Comparison of ENCODE assay signal across 12 mouse cellular contexts in genomic region chr4:97919773-97920172, GRCm38 (mm10).
A peak's percentile ranks its signal among the peaks of the same experiment; 100 is the strongest.
DNase-seq lines count a peak whose midpoint lies in the region; ATAC-seq and TF ChIP-seq lines count a peak whose summit lies in the region.
"Had no signal": no experiment of that assay in that cellular context is flagged by ENCODE, and none has a peak within 500 bp of the region (broad histone marks: within the 10 kb centered on the region; RNA-seq: fewer than 3 reads in every experiment).

No protein-coding gene starts in this region.

- peaks cover 8% of the 10 kb centered on the region for H3K4me1 ChIP-seq in heart, embryonic 10.5 days
- peaks cover 49% of the 10 kb centered on the region for H3K4me1 ChIP-seq in heart, embryonic 12.5 days (replicated peaks)
- peaks cover 47% of the 10 kb centered on the region for H3K4me1 ChIP-seq in hindbrain, embryonic 15.5 days (replicated peaks)
- peaks cover 22% of the 10 kb centered on the region for H3K4me1 ChIP-seq in hindbrain, embryonic 10.5 days (replicated peaks)
- H3K4me1 ChIP-seq in lung, embryonic 16.5 days (replicated peaks; ENCODE audit: control insufficient read depth, insufficient read depth, low read length): peaks cover 25% of the 10 kb centered on the region
- no peaks in the 10 kb centered on the region for H3K4me1 ChIP-seq in stomach, postnatal 0 days (replicated peaks; ENCODE audit: control insufficient read depth, insufficient read depth)

- H3K27ac ChIP-seq in heart, embryonic 10.5 days: 0 out of 2 replicates have a peak overlapping the region, but pooled peaks have one; percentile 64
- H3K27ac ChIP-seq in heart, embryonic 12.5 days (ENCODE audit: poor library complexity, severe bottlenecking): no peak overlapping the region
- peak overlapping the region; percentile 68; the same call in 1 of the 2 replicates for H3K27ac ChIP-seq in hindbrain, embryonic 15.5 days (replicated peaks)
- no peak overlapping the region for H3K27ac ChIP-seq in hindbrain, embryonic 10.5 days
- H3K27ac ChIP-seq in lung, embryonic 16.5 days (ENCODE audit: low read length): no peak overlapping the region
- no peak overlapping the region for H3K27ac ChIP-seq in stomach, postnatal 0 days (replicated peaks)
- H3K27ac ChIP-seq: liver, embryonic 13.5 days had no signal

- no peak overlapping the region for H3K4me2 ChIP-seq in heart, embryonic 12.5 days
- H3K4me2 ChIP-seq in hindbrain, embryonic 15.5 days: no peak overlapping the region; the same call in 1 of the 2 replicates
- peak overlapping the region; percentile 43 for H3K4me2 ChIP-seq in lung, embryonic 16.5 days (ENCODE audit: low read depth, low read length)
- peak overlapping the region; percentile 36; the same call in 1 of the 2 replicates for H3K4me2 ChIP-seq in stomach, postnatal 0 days (replicated peaks; ENCODE audit: low read depth)
- H3K4me2 ChIP-seq: limb, embryonic 12.5 days; stomach, embryonic 15.5 days had no signal

- no peaks in the 10 kb centered on the region for H3K27me3 ChIP-seq in heart, embryonic 10.5 days (ENCODE audit: insufficient read depth, poor library complexity, severe bottlenecking)
- no peaks in the 10 kb centered on the region for H3K27me3 ChIP-seq in heart, embryonic 12.5 days (replicated peaks)
- H3K27me3 ChIP-seq in hindbrain, embryonic 15.5 days: no peaks in the 10 kb centered on the region
- H3K27me3 ChIP-seq in hindbrain, embryonic 10.5 days (ENCODE audit: insufficient read depth, poor library complexity, severe bottlenecking): no peaks in the 10 kb centered on the region
- H3K27me3 ChIP-seq in lung, embryonic 16.5 days (ENCODE audit: control insufficient read depth, insufficient read depth, low read depth, low read length): no peaks in the 10 kb centered on the region
- no peaks in the 10 kb centered on the region for H3K27me3 ChIP-seq in stomach, postnatal 0 days (ENCODE audit: control insufficient read depth, insufficient read depth, low read length)
- H3K27me3 ChIP-seq: limb, embryonic 12.5 days; liver, embryonic 13.5 days; stomach, embryonic 15.5 days had no signal

- WGBS in heart, embryonic 10.5 days: 78% methylated on average over 2 of the region's 2 CpGs
- WGBS in heart, embryonic 12.5 days: 77% methylated on average over 2 of the region's 2 CpGs
- 57% methylated on average over 2 of the region's 2 CpGs for WGBS in hindbrain, embryonic 15.5 days
- WGBS in hindbrain, embryonic 10.5 days: 85% methylated on average over 2 of the region's 2 CpGs
- WGBS in lung, embryonic 16.5 days: 68% methylated on average over 2 of the region's 2 CpGs
- 79% methylated on average over 2 of the region's 2 CpGs for WGBS in stomach, postnatal 0 days

- no peak for DNase-seq in heart, embryonic 10.5 days (ENCODE audit: low spot score)
- no peak for DNase-seq in hindbrain, embryonic 10.5 days (ENCODE audit: low spot score)
- no peak for DNase-seq in lung, postnatal 4 days
- DNase-seq in stomach, postnatal 0 days (ENCODE audit: low spot score): no peak
- DNase-seq in left cerebral cortex, adult 18-20 months (ENCODE audit: low spot score in 2 of 2): no peak
- DNase-seq: liver, embryonic 13.5 days had no signal

- TF ChIP-seq EP300 in stomach, postnatal 0 days (optimal IDR thresholded peaks at IDR 0.05): no peak

- no peak for ATAC-seq in heart, embryonic 12.5 days (ENCODE audit: insufficient number of reproducible peaks, low FRiP score)
- no peak for ATAC-seq in hindbrain, embryonic 15.5 days (ENCODE audit: low FRiP score, low read depth)
- ATAC-seq in lung, embryonic 16.5 days (ENCODE audit: low read depth): no peak
- ATAC-seq in stomach, postnatal 0 days (ENCODE audit: low FRiP score, low TSS enrichment): no peak
- ATAC-seq: midbrain, embryonic 16.5 days had no signal

- H3K9me3 ChIP-seq in heart, embryonic 10.5 days: no peaks in the 10 kb centered on the region
- no peaks in the 10 kb centered on the region for H3K9me3 ChIP-seq in heart, embryonic 12.5 days (replicated peaks)
- H3K9me3 ChIP-seq in hindbrain, embryonic 15.5 days: no peaks in the 10 kb centered on the region
- H3K9me3 ChIP-seq in hindbrain, embryonic 10.5 days: no peaks in the 10 kb centered on the region
- no peaks in the 10 kb centered on the region for H3K9me3 ChIP-seq in lung, embryonic 16.5 days (ENCODE audit: control insufficient read depth, low read length)
- H3K9me3 ChIP-seq in stomach, postnatal 0 days (ENCODE audit: control insufficient read depth, low read length): no peaks in the 10 kb centered on the region
- H3K9me3 ChIP-seq: limb, embryonic 12.5 days; liver, embryonic 13.5 days; stomach, embryonic 15.5 days had no signal

- TF ChIP-seq CTCF in stomach, postnatal 0 days (IDR thresholded peaks at IDR 0.05; ENCODE audit: low read depth): no peak

- no peak overlapping the region for H3K4me3 ChIP-seq in heart, embryonic 10.5 days
- no peak overlapping the region for H3K4me3 ChIP-seq in heart, embryonic 12.5 days
- H3K4me3 ChIP-seq in hindbrain, embryonic 15.5 days: no peak overlapping the region
- H3K4me3 ChIP-seq in hindbrain, embryonic 10.5 days: no peak overlapping the region
- H3K4me3 ChIP-seq in lung, embryonic 16.5 days (ENCODE audit: low read length): no peak overlapping the region
- H3K4me3 ChIP-seq in stomach, postnatal 0 days (ENCODE audit: low read depth, low read length): no peak overlapping the region
- H3K4me3 ChIP-seq: limb, embryonic 12.5 days; liver, embryonic 13.5 days; stomach, embryonic 15.5 days had no signal

- H3K36me3 ChIP-seq in heart, embryonic 10.5 days: no peaks in the 10 kb centered on the region
- no peaks in the 10 kb centered on the region for H3K36me3 ChIP-seq in heart, embryonic 12.5 days
- H3K36me3 ChIP-seq in hindbrain, embryonic 15.5 days: no peaks in the 10 kb centered on the region
- H3K36me3 ChIP-seq in hindbrain, embryonic 10.5 days: no peaks in the 10 kb centered on the region
- no peaks in the 10 kb centered on the region for H3K36me3 ChIP-seq in lung, embryonic 16.5 days (ENCODE audit: control insufficient read depth, insufficient read depth, low read length)
- no peaks in the 10 kb centered on the region for H3K36me3 ChIP-seq in stomach, postnatal 0 days (ENCODE audit: control insufficient read depth, insufficient read depth, low read length)
- H3K36me3 ChIP-seq: limb, embryonic 12.5 days; liver, embryonic 13.5 days; stomach, embryonic 15.5 days had no signal

- H3K9ac ChIP-seq in heart, embryonic 12.5 days: no peak overlapping the region
- no peak overlapping the region for H3K9ac ChIP-seq in hindbrain, embryonic 15.5 days
- H3K9ac ChIP-seq in lung, embryonic 16.5 days (ENCODE audit: low read length): no peak overlapping the region
- H3K9ac ChIP-seq in stomach, postnatal 0 days (ENCODE audit: low read length): no peak overlapping the region
- H3K9ac ChIP-seq: limb, embryonic 12.5 days; liver, embryonic 13.5 days; stomach, embryonic 15.5 days had no signal

Comparison
In these comparisons a context has a peak if more than half of its experiments do, and no peak if none do; other contexts are left out.
1. H3K27ac ChIP-seq: peak in heart, embryonic 10.5 days (single experiment) and hindbrain, embryonic 15.5 days (single experiment); none in heart, embryonic 12.5 days (single experiment), hindbrain, embryonic 10.5 days (single experiment), lung, embryonic 16.5 days (single experiment) and stomach, postnatal 0 days (single experiment).
2. H3K4me2 ChIP-seq: peak in lung, embryonic 16.5 days (single experiment) and stomach, postnatal 0 days (single experiment); none in heart, embryonic 12.5 days (single experiment) and hindbrain, embryonic 15.5 days (single experiment).